Mouse (Mus musculus) myocyte (in vitro differentiated cells): ENCODE results near the gene Msrb1.

ENCODE experiments used
- CEBPB ChIP-seq: IDR thresholded peaks from 2 replicates; pipeline ENCODE4 v1.6.1; 2011; ENCODE audit warnings: mild to moderate bottlenecking, moderate library complexity; ENCODE audit not compliant: poor library complexity, insufficient read depth, severe bottlenecking
- E2F4 ChIP-seq: IDR thresholded peaks from one replicate; pipeline ENCODE4 v1.6.1; 2011; ENCODE audit warnings: mild to moderate bottlenecking, control low read depth, moderate library complexity; ENCODE audit not compliant: insufficient read depth
- MAX ChIP-seq: IDR thresholded peaks from one replicate; pipeline ENCODE4 v1.6.1; 2011; ENCODE audit warnings: low read depth, mild to moderate bottlenecking, control low read depth
- MYOD1 ChIP-seq, 3 experiments: IDR thresholded peaks; one replicate each; pipeline ENCODE4 v1.6.1; 2011; ENCODE audit warnings: control low read depth in 2 of 3, low read depth in 2 of 3, mild to moderate bottlenecking in 2 of 3, moderate library complexity in 1 of 3; ENCODE audit not compliant: insufficient read length in 2 of 3, control insufficient read depth in 1 of 3
- MYOG ChIP-seq, 3 experiments: IDR thresholded peaks; one replicate each; pipeline ENCODE4 v1.6.1; 2011; ENCODE audit warnings: control low read depth in 2 of 3, low read depth in 2 of 3, mild to moderate bottlenecking in 2 of 3; ENCODE audit not compliant: insufficient read length in 2 of 3, control insufficient read depth in 1 of 3, insufficient read depth in 1 of 3
- POLR2A ChIP-seq: IDR thresholded peaks from one replicate; pipeline ENCODE4 v1.6.1; 2011; ENCODE audit warnings: low read depth, mild to moderate bottlenecking, control low read depth, moderate library complexity; ENCODE audit not compliant: insufficient read length
- POLR2AphosphoS2 ChIP-seq: IDR thresholded peaks from one replicate; pipeline ENCODE4 v1.6.1; 2011; ENCODE audit warnings: low read depth, control low read depth; ENCODE audit not compliant: insufficient read length
- REST ChIP-seq: IDR thresholded peaks from one replicate; pipeline ENCODE4 v1.6.1; 2011; ENCODE audit warnings: mild to moderate bottlenecking, control low read depth, moderate library complexity; ENCODE audit not compliant: insufficient read depth, insufficient read length
- TCF12 ChIP-seq: IDR thresholded peaks from one replicate; pipeline ENCODE4 v1.6.1; 2011; ENCODE audit warnings: mild to moderate bottlenecking, control low read depth; ENCODE audit not compliant: poor library complexity, insufficient read depth, severe bottlenecking

DNA sequence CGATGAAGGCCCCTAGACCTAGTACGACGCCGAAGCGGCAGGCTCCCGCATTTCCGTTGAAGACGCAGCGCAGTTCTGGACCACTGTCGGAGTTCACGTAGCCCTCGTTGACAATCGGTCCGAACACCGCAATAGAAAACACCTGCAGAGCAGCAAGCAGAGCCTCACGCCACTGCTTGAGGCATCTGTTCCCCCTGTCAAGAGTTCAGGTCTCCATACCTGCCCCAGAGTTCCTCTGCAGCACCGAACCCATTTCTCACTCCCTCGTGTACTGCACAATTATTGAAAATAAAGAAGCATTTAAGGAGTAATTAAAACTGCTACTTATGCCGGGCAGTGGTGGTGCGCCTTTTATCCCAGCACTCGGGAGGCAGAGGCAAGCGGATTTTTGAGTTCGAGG is 48.8 kb upstream of the Msrb1 start:
- TF ChIP-seq POLR2A (no peak), MYOG (IDR thresholded peaks at IDR 0.05; ENCODE audit: control insufficient read depth in 1 of 3, insufficient read depth in 1 of 3, insufficient read length in 2 of 3, low read depth in 2 of 3) (no peak), POLR2AphosphoS2 (no peak), CEBPB (no peak), MYOD1 (IDR thresholded peaks at IDR 0.05; ENCODE audit: control insufficient read depth in 1 of 3, insufficient read length in 2 of 3, low read depth in 2 of 3) (no peak), MAX (no peak), REST (no peak), E2F4 (no peak), TCF12 (no peak)
